Mouse (Mus musculus) layer of hippocampus, postnatal 25 days (tissue): ENCODE data around the gene Slc50a1. TPM values are rescaled to one million over a fixed set of nuclear protein-coding genes. Genes with fewer than 3 reads are reported as not detected.

ENCODE experiments used
- microRNA-seq, 2 experiments: library from miRNA; unstranded; fragments of <30 nt; microRNA quantifications; one replicate each; pipeline ENCODE4 v1.2.0; 2021
- total RNA-seq, 2 experiments: library from RNA; stranded (reverse); gene quantifications; 2 replicates each; pipeline ENCODE4 v1.2.3; 2021

Slc50a1 gene
- total RNA-seq, 2 experiments from 2014 or later, result 39.5 to 49.3 TPM

Small RNA genes lying within 50 kb of the gene (microRNA-seq; reads per million reads assigned to microRNA genes)
- gene Mir92b, result 8,720 to 14,450 reads per million in 2 experiments

Other genes starting within 250 kb of the Slc50a1 start
- 100 to 1,000 TPM; 132 to 145 TPM for gene Rusc1, start 177.3 kb downstream of the Slc50a1 start, total RNA-seq
- gene Gm43738, start 169.5 kb downstream of the Slc50a1 start, total RNA-seq, result not detected
- 10 to 100 TPM; 86.4 to 99.0 TPM for gene Fdps, start 168.6 kb downstream of the Slc50a1 start, total RNA-seq
- gene Pklr, start 134.4 kb downstream of the Slc50a1 start, total RNA-seq, result not detected
- gene Hcn3, start 110.4 kb downstream of the Slc50a1 start, total RNA-seq, result 10 to 100 TPM; 10.7 to 16.7 TPM
- gene Clk2, start 105.8 kb downstream of the Slc50a1 start, total RNA-seq, result 10 to 100 TPM; 39.0 to 46.7 TPM
- gene Scamp3, start 93.1 kb downstream of the Slc50a1 start, total RNA-seq, result 10 to 100 TPM; 67.8 to 73.3 TPM
- 10 to 100 TPM; 57.1 to 61.7 TPM for gene Fam189b, start 87.4 kb downstream of the Slc50a1 start, total RNA-seq
- gene Gba, start 67.6 kb downstream of the Slc50a1 start, total RNA-seq, result 10 to 100 TPM; 59.9 to 63.6 TPM
- 10 to 100 TPM; 37.0 to 50.7 TPM for gene Thbs3, start 55.4 kb downstream of the Slc50a1 start, total RNA-seq
- 100 to 1,000 TPM; 102 TPM for gene Mtx1, start 43.5 kb downstream of the Slc50a1 start, total RNA-seq
- gene Muc1, start 41.5 kb downstream of the Slc50a1 start, total RNA-seq, result under 1 TPM; 0.89 to 0.91 TPM
- gene Krtcap2, start 24.6 kb downstream of the Slc50a1 start, total RNA-seq, result 10 to 100 TPM; 79.2 to 87.4 TPM
- 10 to 100 TPM; 86.4 to 96.0 TPM for gene Trim46, start 24.3 kb downstream of the Slc50a1 start, total RNA-seq
- gene Dpm3, start 11.2 kb downstream of the Slc50a1 start, total RNA-seq, result 10 to 100 TPM; 51.1 to 71.0 TPM
- gene Efna1, start 10.6 kb upstream of the Slc50a1 start, total RNA-seq, result 1 to 10 TPM; 7.1 to 7.6 TPM
- gene Efna3, start 52.4 kb upstream of the Slc50a1 start, total RNA-seq, result 10 to 100 TPM; 77.1 to 82.6 TPM
- gene Efna4, start 67.5 kb upstream of the Slc50a1 start, total RNA-seq, result under 1 TPM; 0.68 to 0.98 TPM
- gene Adam15, start 79.4 kb upstream of the Slc50a1 start, total RNA-seq, result 100 to 1,000 TPM; 109 to 112 TPM
- gene Dcst2, start 91.4 kb upstream of the Slc50a1 start, total RNA-seq, result under 1 TPM; 0.20 to 0.42 TPM
- not detected for gene Dcst1, start 94.7 kb upstream of the Slc50a1 start, total RNA-seq
- gene Zbtb7b, start 124.2 kb upstream of the Slc50a1 start, total RNA-seq, result 10 to 100 TPM; 12.3 to 14.4 TPM
- gene Lenep, start 132.2 kb upstream of the Slc50a1 start, total RNA-seq, result 1 to 10 TPM; 3.7 to 5.0 TPM
- gene Flad1, start 141.3 kb upstream of the Slc50a1 start, total RNA-seq, result 10 to 100 TPM; 32.4 to 33.3 TPM
- 1 to 10 TPM; 2.4 to 3.0 TPM for gene Cks1b, start 147.8 kb upstream of the Slc50a1 start, total RNA-seq
- gene Shc1, start 147.9 kb upstream of the Slc50a1 start, total RNA-seq, result 10 to 100 TPM; 11.9 to 13.5 TPM
- 10 to 100 TPM; 55.4 to 59.7 TPM for gene Pygo2, start 159.6 kb upstream of the Slc50a1 start, total RNA-seq
- 10 to 100 TPM; 40.0 to 46.4 TPM for gene Pbxip1, start 166.1 kb upstream of the Slc50a1 start, total RNA-seq
- gene Pmvk, start 184.0 kb upstream of the Slc50a1 start, total RNA-seq, result 10 to 100 TPM; 31.3 to 37.9 TPM
- 10 to 100 TPM; 22.9 to 23.5 TPM for gene Kcnn3, start 249.6 kb upstream of the Slc50a1 start, total RNA-seq